Mouse (Mus musculus) stomach, embryonic 14.5 days (tissue): Measurements from ENCODE around the gene Rfx8. TPM values are rescaled to one million over a fixed set of nuclear protein-coding genes. Genes with fewer than 3 reads are reported as not detected.

Experiments
- ATAC-seq: fragments of 200-750 bp; cut with Nextera tagmentation; 2 replicates; pipeline ENCODE4 v1.8.0; 2017; ENCODE audit warnings: low read depth, moderate TSS enrichment; ENCODE audit not compliant: insufficient number of reproducible peaks, insufficient read depth, low FRiP score
- H3K27ac ChIP-seq: fragments of 300-500 bp; sonication (generic); 2 replicates; pipeline ENCODE4 v1.5.1; 2014; ENCODE audit warnings: mild to moderate bottlenecking, low read length, moderate library complexity, mixed read lengths
- H3K27me3 ChIP-seq: fragments of 300-500 bp; sonication (generic); 2 replicates; pipeline ENCODE4 v1.6.1; 2014; ENCODE audit warnings: low read length, control low read depth, mixed read lengths; ENCODE audit not compliant: control insufficient read depth, insufficient read depth
- H3K36me3 ChIP-seq: fragments of 300-500 bp; sonication (generic); 2 replicates; pipeline ENCODE4 v1.6.1; 2014; ENCODE audit warnings: mild to moderate bottlenecking, control low read depth, low read length, moderate library complexity, mixed read lengths; ENCODE audit not compliant: control insufficient read depth, insufficient read depth
- H3K4me1 ChIP-seq: fragments of 300-500 bp; sonication (generic); 2 replicates; pipeline ENCODE4 v1.6.1; 2014; ENCODE audit warnings: low read length, control low read depth, mixed read lengths; ENCODE audit not compliant: control insufficient read depth, insufficient read depth
- H3K4me2 ChIP-seq: fragments of 300-500 bp; sonication (generic); replicated peaks from 2 replicates; pipeline ENCODE4 v1.6.1; 2014; ENCODE audit warnings: low read depth, low read length, control low read depth
- H3K4me3 ChIP-seq: fragments of 300-500 bp; sonication (generic); 2 replicates; pipeline ENCODE4 v1.5.1; 2014; ENCODE audit warnings: low read depth, low read length, control low read depth
- H3K9ac ChIP-seq: fragments of 300-500 bp; sonication (generic); replicated peaks from 2 replicates; pipeline ENCODE4 v1.6.1; 2014; ENCODE audit warnings: low read depth, mild to moderate bottlenecking, control low read depth, low read length, moderate library complexity, mixed read lengths
- H3K9me3 ChIP-seq: fragments of 300-500 bp; sonication (generic); 2 replicates; pipeline ENCODE4 v1.6.1; 2016; ENCODE audit warnings: low read depth, low read length, control low read depth; ENCODE audit not compliant: control insufficient read depth
- WGBS: fragments of 180-500 bp; shearing (Covaris S2); extraction: QIAGEN DNeasy Blood & Tissue Kit; methylation state at CpG from one replicate; pipeline ENCODE4 v1.1.7; 2014; 5-methylcytosine and 5-hydroxymethylcytosine counted together
- polyA plus RNA-seq: library from polyadenylated mRNA; unstranded; fragments of >200 nt; fragmentation: Nextera tagmentation; extraction: Ambion mirVana; gene quantifications from 2 replicates; pipeline ENCODE4 v1.2.1, GENCODE M21; 2014

Gene Rfx8
- polyA plus RNA-seq, 1 experiment from 2014 or later, result 0.27 TPM

DNA sequence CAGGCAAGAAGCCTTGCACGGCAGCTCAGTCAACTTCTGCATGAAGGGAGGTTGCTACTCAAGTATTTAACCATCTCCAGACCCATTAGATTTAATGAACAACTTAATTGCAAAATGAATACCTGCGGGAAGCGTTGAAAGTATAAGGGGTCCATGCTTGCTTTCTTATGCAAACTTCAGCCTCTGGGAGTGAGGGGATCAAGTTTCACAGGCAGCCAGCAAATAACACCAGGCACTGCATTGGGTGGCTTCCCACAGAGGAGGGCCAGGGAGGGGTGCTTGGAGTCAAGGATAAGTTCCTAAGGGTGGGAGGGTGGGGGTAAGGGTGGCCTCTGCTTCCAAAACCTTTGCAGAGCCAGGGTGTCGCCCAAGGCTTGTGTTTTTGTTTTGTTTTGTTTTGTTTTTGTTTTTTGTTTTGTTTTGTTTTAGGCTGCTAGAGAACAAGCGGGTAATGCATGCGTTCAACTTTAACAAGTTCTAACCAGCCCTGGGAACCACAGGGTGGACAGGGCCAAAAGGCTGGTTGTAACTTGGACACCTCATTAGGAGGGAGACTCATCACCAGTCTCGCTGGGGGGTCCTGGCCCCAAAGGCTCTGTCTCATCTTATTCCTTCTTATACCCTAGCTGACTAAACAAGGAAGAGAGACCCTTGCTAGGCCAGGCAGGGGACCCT lies 20.1 kb downstream of the Rfx8 start:
- H3K4me3 ChIP-seq, result no peak overlapping the region
- no peak overlapping the region for H3K4me2 ChIP-seq
- 0 out of 2 replicates have a peak, but pooled peaks have one; percentile 59 for ATAC-seq
- H3K36me3 ChIP-seq, result no peaks in the 10 kb centered on the region
- peak overlapping the region; percentile 1; the same call in 1 of the 2 replicates for H3K27ac ChIP-seq
- H3K4me1 ChIP-seq, result peaks cover 11% of the 10 kb centered on the region
- H3K9ac ChIP-seq, result no peak overlapping the region
- WGBS, result 21% methylated on average over 7 of the region's 7 CpGs
- no peaks in the 10 kb centered on the region for H3K27me3 ChIP-seq
- H3K9me3 ChIP-seq, result no peaks in the 10 kb centered on the region

DNA sequence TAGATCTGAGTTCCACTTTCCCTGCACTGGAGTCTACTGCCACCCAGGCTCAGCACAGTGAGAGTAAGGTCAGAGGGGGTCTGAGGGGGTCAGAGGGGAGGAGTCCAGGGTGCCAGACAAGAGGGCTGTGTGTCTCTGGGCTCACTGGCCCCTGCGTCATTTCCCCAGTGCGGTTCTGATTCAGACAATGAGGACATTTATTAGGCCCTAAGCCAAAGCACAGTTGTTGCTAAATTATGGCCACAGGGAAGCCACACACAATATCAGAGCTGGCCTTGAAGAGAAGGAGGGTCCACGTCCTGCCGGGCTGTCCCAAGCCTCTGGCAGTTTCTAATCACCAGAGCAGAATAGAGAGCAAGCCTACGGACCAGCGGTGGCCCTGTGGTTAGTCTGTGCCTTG lies 22.3 kb downstream of the Rfx8 start:
- Histone ChIP-seq H3K9ac (no peak overlapping the region), H3K4me1 (peaks cover 11% of the 10 kb centered on the region), H3K36me3 (no peaks in the 10 kb centered on the region), H3K27ac (no peak overlapping the region), H3K27me3 (no peaks in the 10 kb centered on the region), H3K9me3 (no peaks in the 10 kb centered on the region), H3K4me3 (no peak overlapping the region), H3K4me2 (no peak overlapping the region)
- no peak for ATAC-seq
- 54% methylated on average over 6 of the region's 6 CpGs for WGBS

GRCm38 (mm10) chr1:39695198-39695597 lies 25.6 kb downstream of the Rfx8 start:
- Histone ChIP-seq H3K4me3 (no peak overlapping the region), H3K27ac (no peak overlapping the region), H3K27me3 (no peaks in the 10 kb centered on the region), H3K9ac (no peak overlapping the region), H3K36me3 (no peaks in the 10 kb centered on the region), H3K4me1 (no peaks in the 10 kb centered on the region), H3K4me2 (no peak overlapping the region), H3K9me3 (no peaks in the 10 kb centered on the region)
- ATAC-seq, result 0 out of 2 replicates have a peak, but pooled peaks have one; percentile 57
- WGBS, result 36% methylated on average over 4 of the region's 4 CpGs

- Histone ChIP-seq H3K9me3 (no peaks in the 10 kb centered on the region), H3K27me3 (no peaks in the 10 kb centered on the region), H3K4me2 (no peak overlapping the region), H3K36me3 (no peaks in the 10 kb centered on the region), H3K4me1 (no peaks in the 10 kb centered on the region), H3K27ac (no peak overlapping the region), H3K4me3 (no peak overlapping the region), H3K9ac (no peak overlapping the region)
- 55% methylated on average over 7 of the region's 7 CpGs for WGBS
- no peak for ATAC-seq
These were observed 26.0 kb downstream of the Rfx8 start for GRCm38 (mm10) chr1:39694756-39695155.

GRCm38 (mm10) chr1:39691974-39692373 lies 28.8 kb downstream of the Rfx8 start:
- no peak overlapping the region for H3K27ac ChIP-seq
- no peaks in the 10 kb centered on the region for H3K36me3 ChIP-seq
- H3K4me1 ChIP-seq, result no peaks in the 10 kb centered on the region
- H3K9ac ChIP-seq, result no peak overlapping the region
- 75% methylated on average over 3 of the region's 3 CpGs for WGBS
- no peak overlapping the region for H3K4me2 ChIP-seq
- H3K4me3 ChIP-seq, result no peak overlapping the region
- H3K27me3 ChIP-seq, result no peaks in the 10 kb centered on the region
- H3K9me3 ChIP-seq, result no peaks in the 10 kb centered on the region
- no peak for ATAC-seq

DNA sequence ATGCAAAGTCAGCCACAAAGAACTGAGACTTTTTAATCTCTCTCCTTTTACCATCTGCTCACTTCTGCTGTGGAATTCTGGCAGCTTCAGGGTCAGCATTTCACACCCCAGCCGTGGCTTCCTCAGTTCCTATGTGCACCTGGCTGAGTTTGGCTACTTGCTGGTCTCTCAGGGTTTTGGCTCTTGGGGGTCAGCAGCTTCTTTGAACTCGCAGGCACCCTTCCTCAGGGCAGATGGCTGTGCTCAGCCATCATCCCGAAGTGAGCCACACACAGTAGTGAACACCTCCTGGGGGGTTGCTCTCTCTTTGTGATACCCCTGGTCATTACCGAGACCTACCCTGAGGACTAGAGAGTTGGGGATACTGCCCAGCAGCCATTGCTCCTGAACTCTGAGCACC lies 29.7 kb downstream of the Rfx8 start:
- H3K4me1 ChIP-seq, result no peaks in the 10 kb centered on the region
- H3K27me3 ChIP-seq, result no peaks in the 10 kb centered on the region
- H3K27ac ChIP-seq, result no peak overlapping the region
- no peak for ATAC-seq
- no peaks in the 10 kb centered on the region for H3K36me3 ChIP-seq
- no peak overlapping the region for H3K9ac ChIP-seq
- H3K4me3 ChIP-seq, result no peak overlapping the region
- 38% methylated on average over 4 of the region's 4 CpGs for WGBS
- no peak overlapping the region for H3K4me2 ChIP-seq
- no peaks in the 10 kb centered on the region for H3K9me3 ChIP-seq

GRCm38 (mm10) chr1:39688573-39688972 lies 32.2 kb downstream of the Rfx8 start:
- no peak for ATAC-seq
- WGBS, result 50% methylated on average over 6 of the region's 6 CpGs

GRCm38 (mm10) chr1:39687279-39687678 lies 33.5 kb downstream of the Rfx8 start:
- Histone ChIP-seq H3K27ac (no peak overlapping the region), H3K4me2 (no peak overlapping the region)

More at GRCm38 (mm10) chr1:39688573-39688972, 32.2 kb downstream of the Rfx8 start:
- Histone ChIP-seq H3K36me3 (no peaks in the 10 kb centered on the region), H3K27ac (no peak overlapping the region), H3K9me3 (no peaks in the 10 kb centered on the region), H3K4me1 (no peaks in the 10 kb centered on the region), H3K9ac (no peak overlapping the region), H3K27me3 (no peaks in the 10 kb centered on the region), H3K4me2 (no peak overlapping the region), H3K4me3 (no peak overlapping the region)

DNA sequence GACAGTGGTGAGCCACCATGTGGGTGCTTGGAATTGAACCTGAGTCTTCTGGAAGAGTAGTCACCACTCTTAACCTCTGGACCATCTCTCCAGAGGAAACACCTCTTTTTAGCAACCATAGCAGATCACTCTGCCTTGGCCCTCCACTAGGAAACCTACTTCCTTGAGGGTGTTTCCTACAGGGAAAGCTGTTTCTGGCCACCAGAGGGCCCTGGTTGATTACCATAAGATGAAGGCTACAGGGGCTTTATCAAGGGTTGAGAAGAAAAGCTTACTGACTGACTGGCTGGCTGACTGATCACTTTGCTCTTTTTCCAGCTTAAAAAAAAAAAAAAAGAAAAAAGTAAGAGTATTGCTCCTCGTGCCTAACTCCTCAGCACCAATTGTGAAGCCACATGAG lies 35.0 kb downstream of the Rfx8 start:
- H3K27ac ChIP-seq, result no peak overlapping the region
- whole genome bisulfite sequencing, result 9% methylated on average over 1 of the region's 1 CpGs
- H3K36me3 ChIP-seq, result no peaks in the 10 kb centered on the region
- H3K9me3 ChIP-seq, result no peaks in the 10 kb centered on the region
- H3K4me3 ChIP-seq, result no peak overlapping the region
- no peaks in the 10 kb centered on the region for H3K27me3 ChIP-seq
- no peaks in the 10 kb centered on the region for H3K4me1 ChIP-seq
- H3K4me2 ChIP-seq, result no peak overlapping the region
- peak; percentile 77; the same call in 1 of the 2 replicates for ATAC-seq
- no peak overlapping the region for H3K9ac ChIP-seq

More at GRCm38 (mm10) chr1:39687279-39687678, 33.5 kb downstream of the Rfx8 start:
- Histone ChIP-seq H3K4me1 (no peaks in the 10 kb centered on the region), H3K9me3 (no peaks in the 10 kb centered on the region), H3K9ac (no peak overlapping the region), H3K36me3 (no peaks in the 10 kb centered on the region), H3K27me3 (no peaks in the 10 kb centered on the region), H3K4me3 (no peak overlapping the region)
- WGBS, result 46% methylated on average over 9 of the region's 9 CpGs
- no peak for ATAC-seq
